Mouse (Mus musculus) left cerebral cortex, postnatal 10 days (tissue): ENCODE data around the gene Coro2b. TPM values are rescaled to one million over a fixed set of nuclear protein-coding genes. Genes with fewer than 3 reads are reported as not detected.
"Not testable (repeated sequence)": the region's sequence is repeated elsewhere in the genome, so short reads cannot be mapped to it uniquely, and the experiment has no call there.

Experiments
- DNase-seq, 2 experiments: peaks; one replicate each; pipeline ENCODE4 v3.0.0; 2021 to 2022; ENCODE audit warnings: low spot score in 2 of 2, mixed read lengths in 1 of 2; ENCODE audit errors: extremely low spot score in 1 of 2
- intact Hi-C: fragments of 180-260 bp; cut with DNase I; formaldehyde crosslinking; loops from one replicate; pipeline ENCODE4 v1.15.1; 2025
- total RNA-seq, 2 experiments: library from RNA; stranded (reverse); gene quantifications; 2 replicates each; pipeline ENCODE4 v1.2.3; 2021

The Coro2b gene
- total RNA-seq, 2 experiments from 2014 or later, result 107 to 113 TPM

DNA sequence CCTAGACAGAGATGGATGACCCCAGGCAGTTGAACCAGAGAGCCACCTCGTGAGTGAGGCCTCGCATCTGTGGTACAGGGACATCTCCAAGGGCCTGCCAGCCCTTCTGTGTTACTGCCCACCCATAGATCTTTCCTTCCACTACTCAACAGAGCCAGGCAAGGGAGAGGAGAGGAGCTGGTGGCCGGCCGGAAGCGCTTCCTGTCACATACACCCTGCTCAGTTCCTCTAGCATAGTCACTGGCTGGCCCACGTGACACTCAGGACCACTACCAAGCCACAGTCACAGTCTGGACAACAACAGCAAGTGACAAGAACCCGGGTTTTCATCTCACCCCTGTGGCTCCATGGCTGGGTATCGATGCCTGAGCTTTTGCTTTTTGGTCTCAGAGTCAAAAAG is 70.8 kb downstream of the Coro2b start:
- intact Hi-C loops, result no loop called here

DNA sequence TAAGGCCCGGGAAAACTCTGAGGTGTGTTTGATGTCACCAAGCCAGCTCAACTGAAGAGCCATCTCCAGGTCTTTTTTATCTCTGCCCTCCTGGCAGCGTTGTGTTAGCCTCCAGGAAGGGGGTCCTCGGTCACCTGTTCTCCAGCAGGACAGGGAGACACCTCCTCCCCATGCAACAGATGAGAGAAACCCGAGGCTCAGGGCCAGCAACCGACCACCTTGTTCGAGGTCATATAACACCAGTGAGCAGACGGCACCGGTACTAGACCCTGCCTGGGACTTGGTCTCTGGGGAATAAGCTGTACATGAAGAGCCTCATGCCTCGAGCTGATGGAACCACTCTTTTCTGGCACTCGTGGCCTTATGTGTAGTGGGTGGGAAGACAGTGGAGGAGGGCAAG is 72.1 kb downstream of the Coro2b start:
- no peak for DNase-seq
- intact Hi-C loops, result no loop called here

More for the DNA sequence above, 70.8 kb downstream of the Coro2b start:
- peak in 1 of 2 experiments; percentile 52 for DNase-seq

DNA sequence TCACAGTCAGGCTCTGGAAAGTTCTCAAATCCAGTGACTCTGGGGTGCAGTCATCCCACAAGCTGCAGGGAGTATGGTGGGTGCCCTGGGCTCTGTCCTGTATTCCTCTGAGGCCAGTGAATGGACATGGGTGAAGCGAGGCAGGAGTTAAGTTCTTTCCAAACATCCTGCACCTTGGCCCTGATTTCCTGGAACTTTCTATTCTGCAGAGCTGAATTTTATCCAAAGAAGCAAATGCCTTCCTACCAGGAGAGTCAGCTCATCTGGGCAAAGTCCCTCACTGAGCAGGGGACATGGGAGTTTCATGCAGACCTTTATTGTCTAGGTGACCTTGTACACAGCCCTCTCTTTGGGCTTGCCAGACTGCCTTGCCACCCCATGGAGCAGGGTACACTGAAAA is 75.1 kb downstream of the Coro2b start:
- intact Hi-C loops, result no loop called here
- DNase-seq, result no peak

DNA sequence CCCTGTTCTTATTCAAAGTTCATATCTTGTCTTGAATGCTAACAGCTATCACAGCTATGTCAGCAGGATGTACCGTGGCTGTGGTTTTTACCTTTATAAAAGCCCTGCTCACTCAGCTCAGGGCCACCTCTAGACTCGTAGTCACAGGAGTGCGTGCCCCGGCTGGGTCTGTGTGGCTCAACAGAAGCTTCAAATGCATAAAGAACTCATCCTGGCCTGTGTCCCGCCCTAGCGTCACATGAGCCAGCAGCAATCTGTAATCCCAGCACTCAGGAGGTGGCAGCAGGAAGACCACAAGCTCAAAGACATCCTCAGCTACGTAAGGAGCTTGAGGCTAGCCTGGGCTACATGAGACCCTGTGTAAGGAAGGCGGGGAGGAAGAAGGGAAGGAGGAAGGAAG is 75.7 kb downstream of the Coro2b start:
- no peak for DNase-seq
- intact Hi-C loops, result no loop called here

DNA sequence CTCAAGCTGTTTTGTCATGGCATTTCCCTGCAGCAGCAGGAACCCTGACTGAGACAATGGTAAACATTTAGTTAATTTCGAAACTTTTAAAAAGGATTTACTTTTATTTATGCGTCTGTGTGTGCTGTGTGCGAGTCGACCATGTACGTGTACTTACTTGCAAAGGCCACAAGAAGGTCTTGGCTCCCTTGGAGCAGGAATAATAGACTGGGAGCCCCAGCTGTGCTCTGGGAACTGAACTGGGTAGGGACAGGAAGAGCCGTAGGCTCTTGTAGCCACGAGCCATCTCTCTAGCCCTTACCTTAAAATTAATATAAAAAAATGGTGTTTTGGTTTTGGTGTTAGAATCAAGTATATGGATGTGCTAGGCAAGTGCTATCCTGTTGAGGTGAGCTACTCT is 76.8 kb downstream of the Coro2b start:
- intact Hi-C loops, result no loop called here

DNA sequence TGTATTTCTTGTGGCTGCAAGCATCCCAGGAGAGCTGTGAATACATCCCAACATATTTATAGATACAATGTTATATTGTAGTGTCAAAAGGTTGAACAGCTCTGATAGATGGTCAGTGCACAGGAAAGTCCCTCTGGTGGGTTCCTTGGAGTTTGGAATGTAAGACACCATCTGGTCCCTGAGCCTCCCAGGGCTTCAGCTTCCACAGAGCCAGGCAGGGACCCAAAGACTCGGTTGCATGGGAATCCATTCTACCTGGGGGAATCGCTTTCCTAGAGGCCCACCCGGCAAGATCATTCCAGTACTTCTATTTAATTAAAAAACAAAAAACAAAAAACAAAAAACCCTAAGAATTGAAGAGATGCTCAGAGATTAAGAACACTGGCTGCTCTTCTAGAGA is 78.4 kb downstream of the Coro2b start:
- no peak for DNase-seq
- intact Hi-C loops, result no loop called here

More for the DNA sequence above, 76.8 kb downstream of the Coro2b start:
- DNase-seq, result no peak

DNA sequence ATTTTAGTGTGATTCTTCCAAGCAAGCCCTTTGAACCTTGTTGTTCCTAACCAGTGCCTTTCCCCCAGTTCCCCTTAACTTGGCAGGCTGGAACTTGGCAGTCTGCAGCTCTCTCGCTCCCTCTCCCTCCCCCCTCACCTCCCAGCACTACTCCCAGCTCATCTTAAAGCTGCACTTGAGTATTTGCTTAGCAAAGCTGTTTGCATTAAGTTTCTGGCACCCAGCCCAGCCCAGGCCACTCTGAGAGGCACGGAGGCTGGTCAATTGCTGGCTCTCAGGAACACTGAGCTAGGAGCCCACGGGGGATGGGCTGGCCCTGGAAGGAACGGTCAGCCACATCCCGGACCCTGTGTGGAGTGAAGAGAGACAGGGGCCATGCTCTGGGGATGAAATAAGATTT is 80.8 kb downstream of the Coro2b start:
- peak; percentile 42 to 83 for DNase-seq
- intact Hi-C loops, result no loop called here

DNA sequence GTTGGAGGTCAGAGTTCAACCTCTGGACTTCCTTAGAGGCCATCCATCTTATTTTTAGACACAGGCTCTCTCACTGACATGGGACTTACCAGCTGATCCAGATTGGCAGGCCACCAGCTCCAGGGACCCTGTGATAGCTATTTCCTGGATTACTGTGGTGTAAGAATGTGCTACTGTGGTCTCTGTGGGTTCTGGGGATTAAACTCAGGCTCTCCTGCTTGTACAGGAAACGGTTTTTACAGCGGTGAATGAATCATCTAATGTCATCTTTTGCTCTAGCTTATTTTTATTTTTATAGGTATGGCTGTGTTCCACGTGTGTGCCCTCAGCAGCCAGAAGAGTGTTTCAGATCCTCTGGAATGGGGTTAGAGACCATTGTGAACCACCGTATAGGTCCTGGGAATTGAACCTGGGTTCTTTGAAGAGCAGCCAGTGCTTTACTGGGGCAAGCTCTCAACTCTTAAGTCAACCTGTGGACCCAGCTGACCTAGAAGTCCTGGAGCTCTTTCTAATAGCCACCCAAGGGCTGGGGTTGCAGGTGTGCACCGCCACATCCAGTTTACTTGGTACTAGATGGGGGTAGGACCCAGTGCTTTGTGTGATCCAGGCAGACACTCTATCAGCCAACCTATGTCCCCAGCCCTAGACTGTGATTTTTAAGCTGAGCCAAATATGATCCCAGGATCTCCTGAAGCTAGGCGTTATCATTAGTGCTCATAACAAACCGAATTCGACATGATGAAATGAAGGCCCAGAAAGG is 81.5 kb downstream of the Coro2b start:
- intact Hi-C loops, result no loop called here

DNA sequence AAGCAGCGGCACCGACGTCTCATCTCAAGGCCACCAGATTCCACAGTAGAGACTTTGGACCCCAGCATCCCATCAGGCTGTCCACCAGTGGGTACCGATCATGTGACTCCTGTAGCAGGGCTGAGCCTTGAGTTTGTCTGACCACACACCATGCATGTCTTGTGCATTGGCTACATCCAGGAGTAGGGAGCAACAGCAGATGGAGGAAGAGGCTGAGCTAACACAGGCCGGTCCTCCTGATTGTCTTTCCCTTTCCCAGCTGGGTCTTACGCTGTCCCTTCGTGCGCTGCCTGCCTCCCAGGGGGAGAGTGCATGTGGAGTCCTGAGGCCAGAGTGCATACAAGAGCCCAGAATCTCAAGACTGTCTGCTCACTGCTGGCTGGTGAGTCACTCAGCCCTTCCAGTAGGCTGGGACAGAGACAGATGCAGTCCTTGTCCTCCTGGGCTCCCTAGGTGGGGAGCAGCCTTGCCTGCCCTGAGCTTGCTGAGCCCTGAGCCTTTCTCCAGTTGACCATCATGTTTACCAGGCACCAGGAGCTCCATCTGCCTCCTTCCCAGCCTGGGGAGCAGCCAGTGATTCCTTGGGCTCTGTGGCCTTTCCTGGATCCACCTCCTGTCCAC is 84.4 kb downstream of the Coro2b start:
- no peak for DNase-seq
- intact Hi-C loops, result no loop called here

More for the DNA sequence above, 81.5 kb downstream of the Coro2b start:
- no peak for DNase-seq

DNA sequence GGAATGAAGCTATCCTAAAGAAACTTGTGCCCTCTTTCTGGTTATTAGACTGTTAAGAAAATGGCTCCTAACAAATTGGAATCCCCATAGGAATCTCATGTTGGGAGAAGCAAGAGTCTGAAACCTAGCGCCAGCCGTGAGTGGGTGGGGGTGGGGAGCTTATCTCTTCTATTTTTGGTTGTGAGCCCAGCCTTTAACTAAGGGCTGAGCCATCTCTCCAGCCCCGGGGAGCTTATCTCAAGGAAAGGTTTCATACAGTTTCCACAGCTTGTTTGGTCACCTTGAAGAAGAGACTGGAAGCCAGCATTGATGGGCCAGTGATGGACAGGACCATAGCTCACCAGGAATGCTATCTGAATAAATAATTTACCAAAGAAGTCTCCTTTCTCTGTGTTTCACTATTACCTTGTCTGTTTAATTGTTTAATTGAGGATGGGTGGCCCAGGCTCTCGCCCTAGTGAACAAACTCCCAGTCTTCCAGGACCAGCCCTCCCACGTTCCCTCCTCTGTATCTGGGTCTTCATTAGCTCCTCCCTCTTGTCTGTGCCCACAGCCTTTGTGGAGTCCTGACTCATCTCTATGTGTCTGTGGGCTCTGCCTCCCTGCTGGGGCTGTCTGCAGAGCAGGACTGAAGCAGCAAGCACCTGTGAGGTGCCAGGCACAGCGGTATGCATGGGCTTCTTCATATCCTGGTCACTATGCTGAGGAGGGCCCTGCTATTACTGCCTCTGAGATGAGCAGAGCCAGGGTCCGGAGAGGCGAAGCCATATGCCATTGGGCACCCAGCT is 85.1 kb downstream of the Coro2b start:
- no peak for DNase-seq
- intact Hi-C loops, result no loop called here

DNA sequence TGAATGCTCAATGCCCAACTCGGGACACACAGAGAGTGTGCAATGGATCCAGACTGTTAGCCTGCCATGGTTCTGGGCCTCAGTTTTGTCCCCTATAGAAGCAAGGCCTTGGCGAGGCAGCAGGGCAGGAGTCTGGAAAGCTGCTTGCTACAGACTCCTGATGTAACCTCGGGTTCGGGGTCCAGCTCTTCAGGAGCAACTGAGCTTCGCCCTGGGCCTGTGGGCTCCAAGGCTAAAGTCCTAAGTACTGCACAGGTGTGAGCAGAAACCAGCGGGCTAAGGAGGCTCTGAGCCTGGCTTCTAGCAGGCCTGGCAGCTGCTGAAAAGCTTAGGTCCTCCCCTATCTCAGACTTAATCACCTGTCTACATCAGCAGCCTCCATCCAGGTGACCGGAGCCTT is 86.0 kb downstream of the Coro2b start:
- intact Hi-C loops, result no loop called here
- no peak for DNase-seq

DNA sequence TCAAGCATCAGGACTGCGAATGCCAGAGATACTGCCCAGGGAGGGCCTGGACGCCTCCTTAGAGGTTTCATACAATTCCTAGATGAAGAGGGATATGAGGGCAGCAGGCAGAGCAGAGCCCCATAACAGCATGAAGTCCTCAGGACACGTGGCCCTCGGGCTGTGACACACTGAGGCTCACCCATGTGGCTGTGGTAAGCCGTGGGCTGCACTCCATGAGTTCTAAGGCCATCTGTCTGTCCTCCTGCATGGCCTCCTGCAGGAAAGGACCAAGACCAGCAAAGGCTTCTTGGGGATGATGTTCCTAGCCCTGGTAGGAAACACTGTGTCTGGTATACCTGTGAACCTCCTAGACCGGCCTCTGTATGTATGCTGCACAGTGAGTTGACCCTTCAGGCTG is 86.5 kb downstream of the Coro2b start:
- DNase-seq, result no peak
- intact Hi-C loops, result no loop called here

DNA sequence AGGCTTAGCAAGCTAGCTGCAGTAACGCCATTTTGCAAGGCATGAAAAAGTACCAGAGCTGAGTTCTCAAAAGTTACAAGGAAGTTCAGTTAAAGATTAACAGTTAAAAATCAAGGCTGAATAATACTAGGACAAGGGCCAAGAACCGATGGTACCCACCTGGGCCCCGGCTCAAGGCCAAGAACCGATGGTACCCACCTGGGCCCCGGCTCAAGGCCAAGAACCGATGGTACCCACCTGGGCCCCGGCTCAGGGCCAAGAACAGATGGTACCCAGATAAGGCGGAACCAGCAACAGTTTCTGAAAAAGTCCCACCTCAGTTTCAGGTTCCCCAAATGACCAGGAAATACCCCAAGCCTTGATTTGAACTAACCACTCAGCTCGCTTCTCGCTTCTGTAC is 89.5 kb downstream of the Coro2b start:
- DNase-seq, intact Hi-C loops: not testable (repeated sequence)

DNA sequence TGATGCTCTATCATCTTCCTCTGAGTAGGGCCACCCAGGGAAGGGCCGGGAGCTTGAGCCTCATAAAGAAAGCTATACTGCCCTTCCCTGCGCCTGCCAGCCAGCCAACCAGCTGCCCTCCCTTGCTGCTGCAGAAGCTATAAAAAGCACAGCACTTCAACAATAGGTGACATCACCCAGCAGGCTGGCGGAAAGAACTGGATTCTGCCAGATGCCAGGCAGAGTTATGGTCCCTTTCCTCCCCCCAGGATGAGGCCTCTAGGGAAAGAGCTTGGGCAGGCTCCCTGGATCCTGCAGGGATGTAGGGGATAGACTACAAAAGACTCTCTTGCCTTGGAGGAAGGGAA is 98.1 kb downstream of the Coro2b start:
- intact Hi-C loops, result no loop called here
- DNase-seq, result peak; percentile 53 to 69

DNA sequence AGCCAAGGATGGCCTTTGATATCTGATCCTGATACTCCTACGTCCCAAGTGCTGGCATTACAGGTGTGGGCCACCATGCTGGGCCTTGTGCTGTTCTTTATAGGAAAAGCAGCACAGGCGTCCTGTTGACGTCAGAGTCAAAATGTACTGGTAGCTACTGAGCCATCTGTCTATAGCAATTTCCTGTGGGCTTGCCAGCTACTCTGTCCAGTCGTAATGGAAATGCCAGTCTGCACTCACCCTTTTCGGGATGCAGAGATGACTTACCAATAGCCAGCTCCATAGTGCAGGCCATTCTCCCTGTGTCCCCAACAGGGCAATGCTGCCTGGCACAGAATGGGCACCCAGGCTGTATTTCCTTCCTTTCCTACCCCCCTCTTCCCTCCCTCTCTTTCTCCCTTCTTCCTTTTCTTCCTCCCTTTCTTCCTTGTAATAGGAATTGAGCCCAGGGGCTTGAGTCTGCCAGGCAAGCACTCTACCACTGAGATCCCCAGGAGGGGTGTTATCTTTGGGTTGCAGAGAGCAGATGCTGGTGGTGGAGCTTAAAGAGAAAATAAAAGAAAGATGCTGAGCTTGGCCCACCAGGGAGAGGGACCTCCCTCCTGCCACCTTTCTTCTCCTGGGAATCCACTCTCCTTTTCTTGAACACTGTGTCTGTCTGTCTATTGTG is 98.6 kb downstream of the Coro2b start:
- intact Hi-C loops, result no loop called here
- no peak for DNase-seq

DNA sequence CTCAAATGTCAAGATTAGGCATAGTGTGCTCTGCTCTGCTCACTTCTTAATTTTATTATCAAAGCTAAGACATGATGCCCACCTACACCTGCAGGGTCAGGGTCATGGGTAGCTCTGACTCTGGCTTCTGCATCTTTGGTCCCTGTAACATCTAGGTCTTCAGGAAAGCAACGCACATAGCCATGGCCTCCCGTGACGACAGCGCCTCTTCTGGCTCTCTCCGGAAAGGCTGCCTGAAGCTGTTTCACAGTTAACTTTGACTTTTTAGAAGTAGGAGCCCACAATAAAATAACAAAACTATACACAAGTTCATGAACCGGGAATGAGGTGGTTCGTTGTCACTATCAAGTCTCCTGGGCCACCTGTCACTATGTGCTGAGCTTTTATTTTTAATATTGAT is 99.4 kb downstream of the Coro2b start:
- intact Hi-C loops, result no loop called here
- DNase-seq, result no peak

DNA sequence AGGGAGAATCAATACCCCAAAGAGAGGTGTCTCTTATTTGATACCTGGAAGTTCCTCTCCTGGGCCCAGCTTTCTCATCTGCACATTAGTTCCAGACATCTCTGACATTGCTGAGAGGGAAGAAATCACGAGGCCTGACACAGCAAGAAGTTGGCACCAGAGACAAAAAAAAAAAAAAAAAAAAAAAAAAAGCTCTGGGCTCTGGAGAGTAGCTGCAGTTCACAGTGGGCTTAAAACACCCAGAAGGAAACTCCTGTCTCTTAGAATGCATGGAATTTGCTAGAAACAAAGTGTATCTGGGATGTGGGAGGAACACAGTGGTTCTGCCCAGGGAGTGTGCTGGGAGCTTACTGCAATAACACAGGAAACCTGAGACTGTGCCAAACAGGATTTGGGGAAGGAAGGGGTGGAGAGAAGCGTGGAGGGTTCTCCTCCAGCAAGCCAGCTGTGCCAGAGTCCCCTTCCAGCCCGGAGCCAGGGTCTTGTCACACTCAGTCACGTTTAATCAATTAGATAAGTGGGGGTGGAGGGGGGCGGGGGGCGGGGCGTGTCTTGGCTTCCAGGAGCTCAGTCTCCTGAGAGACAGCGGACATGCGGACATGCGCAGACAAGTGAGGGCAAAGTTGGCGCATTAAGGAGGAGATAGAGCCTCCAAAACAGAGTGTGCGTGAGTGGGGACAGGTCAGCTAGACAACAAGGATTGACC is 101.1 kb downstream of the Coro2b start:
- intact Hi-C loops, result no loop called here
- DNase-seq, result peak in 1 of 2 experiments; percentile 87

DNA sequence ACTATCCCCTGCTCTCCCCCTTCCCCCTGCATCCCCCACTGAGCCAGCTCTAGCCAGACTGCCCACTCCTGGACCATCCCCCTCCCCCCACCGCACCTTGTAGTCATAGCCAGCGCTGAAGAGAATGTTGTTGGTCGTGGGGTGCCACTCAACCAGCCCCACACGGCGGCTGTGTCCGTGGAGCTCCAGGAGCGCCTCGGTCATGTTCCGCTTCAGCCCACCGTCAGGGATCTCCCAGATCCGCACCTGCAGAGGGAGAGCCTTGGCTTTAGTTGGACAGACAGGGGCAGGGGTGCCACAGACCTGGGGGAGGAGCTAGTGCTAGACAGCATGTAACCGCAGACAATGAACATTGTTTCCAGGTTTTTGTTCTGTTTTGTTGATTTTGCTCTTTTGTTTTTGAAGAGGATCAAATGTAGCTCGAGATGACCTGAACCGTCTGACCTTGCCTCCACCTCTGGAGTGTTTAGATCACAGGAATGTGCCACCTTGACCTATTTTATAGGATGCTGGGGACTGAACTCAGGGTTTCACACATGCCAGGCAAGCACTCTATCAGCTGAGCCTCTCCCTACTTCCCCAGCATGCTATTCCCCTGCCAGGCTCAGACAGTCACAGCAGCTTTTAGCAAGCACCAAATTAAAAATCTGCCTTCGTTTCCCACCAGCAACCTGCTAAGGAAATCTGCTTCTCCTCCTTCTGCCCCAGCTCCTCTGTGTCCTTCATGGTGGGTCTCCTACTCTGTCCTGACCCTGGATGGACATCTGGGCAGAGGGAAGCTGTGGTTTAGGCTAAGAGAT is 104.4 kb downstream of the Coro2b start:
- peak in 1 of 2 experiments; percentile 25 for DNase-seq
- intact Hi-C loops, result no loop called here
